Mouse (Mus musculus): ENCODE measurements around the gene Igf1r.

- no peak for TF ChIP-seq GATA1 (IDR thresholded peaks at IDR 0.05; ENCODE audit: borderline replicate concordance, low read length)
- TF ChIP-seq CTCF (IDR thresholded peaks at IDR 0.05; ENCODE audit: low read depth, low read length): no peak
- no peak for TF ChIP-seq TAL1 (conservative IDR thresholded peaks at IDR 0.05; ENCODE audit: low read depth, low read length)
These were observed 275.9 kb downstream of the Igf1r start for GRCm38 (mm10) chr7:68228491-68228890.
